Mouse (Mus musculus) midbrain, embryonic 15.5 days (tissue): ENCODE measurements around the gene Gatd1. TPM values are rescaled to one million over a fixed set of nuclear protein-coding genes. Genes with fewer than 3 reads are reported as not detected.

Experiments used
- ATAC-seq: fragments of 200-750 bp; cut with Nextera tagmentation; replicated peaks from 2 replicates; pipeline ENCODE4 v1.8.0; 2017; ENCODE audit warnings: moderate TSS enrichment
- H3K27ac ChIP-seq: fragments of 300-500 bp; sonication (generic); 2 replicates; pipeline ENCODE4 v1.5.1; 2015; ENCODE audit warnings: mild to moderate bottlenecking, inconsistent platforms
- H3K27me3 ChIP-seq: fragments of 300-500 bp; sonication (generic); replicated peaks from 2 replicates; pipeline ENCODE4 v1.6.1; 2015; ENCODE audit warnings: inconsistent platforms
- H3K36me3 ChIP-seq: fragments of 300-500 bp; sonication (generic); replicated peaks from 2 replicates; pipeline ENCODE4 v1.6.1; 2015; ENCODE audit warnings: inconsistent platforms
- H3K4me1 ChIP-seq: fragments of 300-500 bp; sonication (generic); 2 replicates; pipeline ENCODE4 v1.6.1; 2015; ENCODE audit warnings: inconsistent platforms
- H3K4me2 ChIP-seq: fragments of 300-500 bp; sonication (generic); 2 replicates; pipeline ENCODE4 v1.6.1; 2015; ENCODE audit warnings: inconsistent platforms, mild to moderate bottlenecking, moderate library complexity
- H3K4me3 ChIP-seq: fragments of 300-500 bp; sonication (generic); 2 replicates; pipeline ENCODE4 v1.5.1; 2015; ENCODE audit warnings: mild to moderate bottlenecking, inconsistent platforms
- H3K9ac ChIP-seq: fragments of 300-500 bp; sonication (generic); 2 replicates; pipeline ENCODE4 v1.6.1; 2015; ENCODE audit warnings: mild to moderate bottlenecking, inconsistent platforms
- H3K9me3 ChIP-seq: fragments of 300-500 bp; sonication (generic); 2 replicates; pipeline ENCODE4 v1.6.1; 2016; ENCODE audit warnings: inconsistent platforms
- WGBS: fragments of 180-500 bp; shearing (Covaris S2); methylation state at CpG from one replicate; pipeline ENCODE4 v1.1.7; 2015; ENCODE audit warnings: mixed read lengths; 5-methylcytosine and 5-hydroxymethylcytosine counted together
- polyA plus RNA-seq: library from polyadenylated mRNA; unstranded; fragments of >200 nt; fragmentation: Nextera tagmentation; extraction: Ambion mirVana; gene quantifications from 2 replicates; pipeline ENCODE4 v1.2.1, GENCODE M21; 2015

The Gatd1 gene
- polyA plus RNA-seq, 1 experiment from 2014 or later: 57.2 TPM

GRCm38 (mm10) chr7:141392552-141393222, 21.2 kb downstream of the Gatd1 start:
- peak overlapping the region; percentile 96 for H3K4me2 ChIP-seq
- no peaks in the 10 kb centered on the region for H3K27me3 ChIP-seq
- H3K9ac ChIP-seq: peak overlapping the region; percentile 80
- H3K4me3 ChIP-seq: peak overlapping the region; percentile 76
- H3K9me3 ChIP-seq: no peaks in the 10 kb centered on the region
- peaks cover 14% of the 10 kb centered on the region for H3K4me1 ChIP-seq
- 28% methylated on average over 9 of the region's 9 CpGs for WGBS
- H3K36me3 ChIP-seq: peaks cover 3% of the 10 kb centered on the region
- peak overlapping the region; percentile 85 for H3K27ac ChIP-seq
- ATAC-seq: peak; percentile 62; the same call in 1 of the 2 replicates

GRCm38 (mm10) chr7:141391625-141392551, 22.0 kb downstream of the Gatd1 start, which contains the start of gene Taldo1:
Gene Taldo1, plus strand, starts transcription at chr7:141392199.
- Histone ChIP-seq H3K27ac (peak within 1 kb of the TSS; percentile 85), H3K27me3 (no peaks in the 10 kb centered on the region), H3K4me3 (peak within 1 kb of the TSS; percentile 76), H3K9me3 (no peaks in the 10 kb centered on the region), H3K4me2 (peak within 1 kb of the TSS; percentile 96), H3K36me3 (peaks cover 3% of the 10 kb centered on the region; the same call in 1 of the 2 replicates), H3K9ac (peak within 1 kb of the TSS; percentile 80), H3K4me1 (peaks cover 14% of the 10 kb centered on the region)
- ATAC-seq: peak; percentile 94
- under 1% methylated on average over 57 of the region's 57 CpGs for WGBS

DNA sequence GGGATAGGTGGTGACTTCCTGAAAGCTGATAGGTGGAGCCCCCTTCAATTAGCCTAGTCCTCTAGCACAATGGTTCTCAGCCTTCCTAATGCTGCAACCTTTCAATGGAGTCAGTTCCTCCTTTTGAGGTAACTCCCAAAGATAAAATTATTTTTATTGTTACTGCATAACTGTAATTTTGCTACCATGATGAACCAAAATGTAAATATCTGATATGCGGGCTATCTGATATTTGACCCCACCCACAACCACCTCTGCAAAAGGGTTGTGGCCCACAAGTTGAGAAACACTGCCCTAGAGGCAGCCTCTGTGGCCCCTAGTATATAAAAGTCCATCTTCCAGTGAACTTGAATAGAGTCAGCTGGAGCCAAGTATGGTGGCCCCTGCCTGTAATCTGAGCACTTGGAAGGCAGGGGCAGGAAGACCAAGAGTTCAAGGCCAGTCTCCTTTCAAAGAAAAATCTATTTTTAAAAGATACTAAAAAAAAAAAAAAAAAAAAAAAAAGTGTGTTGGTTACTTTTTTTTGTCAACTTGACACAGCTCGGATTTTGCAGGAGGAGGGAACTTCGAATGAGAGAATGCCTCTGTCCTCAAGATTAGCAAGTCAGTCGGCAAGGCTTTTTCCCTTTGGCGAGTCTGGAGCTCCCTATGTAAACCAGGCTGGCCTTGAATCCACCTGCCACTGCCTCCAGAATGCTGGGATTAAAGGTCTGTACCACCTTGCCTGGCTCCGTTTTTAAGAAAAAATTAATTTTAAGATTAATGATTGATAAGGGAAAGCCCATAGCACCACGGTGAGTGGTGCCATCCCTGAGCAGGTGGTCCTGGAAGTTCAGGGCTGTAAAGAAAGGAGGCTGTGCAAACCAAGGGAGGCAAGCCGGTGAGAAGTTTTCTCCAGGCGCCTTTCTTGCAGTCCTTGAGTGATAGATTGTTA, 23.3 kb downstream of the Gatd1 start:
- Histone ChIP-seq H3K4me1 (peaks cover 14% of the 10 kb centered on the region), H3K36me3 (no peaks in the 10 kb centered on the region), H3K9ac (no peak overlapping the region), H3K4me2 (no peak overlapping the region), H3K4me3 (0 out of 2 replicates have a peak overlapping the region, but pooled peaks have one; percentile 1), H3K9me3 (no peaks in the 10 kb centered on the region), H3K27ac (no peak overlapping the region), H3K27me3 (no peaks in the 10 kb centered on the region)
- ATAC-seq: no peak
- 59% methylated on average over 9 of the region's 9 CpGs for WGBS

- Histone ChIP-seq H3K4me1 (peaks cover 14% of the 10 kb centered on the region), H3K9me3 (no peaks in the 10 kb centered on the region), H3K36me3 (no peaks in the 10 kb centered on the region), H3K9ac (no peak overlapping the region), H3K4me2 (no peak overlapping the region), H3K27ac (no peak overlapping the region), H3K27me3 (no peaks in the 10 kb centered on the region), H3K4me3 (no peak overlapping the region)
- 67% methylated on average over 3 of the region's 3 CpGs for WGBS
- ATAC-seq: no peak
Measured at GRCm38 (mm10) chr7:141388487-141389109, 25.3 kb downstream of the Gatd1 start.

DNA sequence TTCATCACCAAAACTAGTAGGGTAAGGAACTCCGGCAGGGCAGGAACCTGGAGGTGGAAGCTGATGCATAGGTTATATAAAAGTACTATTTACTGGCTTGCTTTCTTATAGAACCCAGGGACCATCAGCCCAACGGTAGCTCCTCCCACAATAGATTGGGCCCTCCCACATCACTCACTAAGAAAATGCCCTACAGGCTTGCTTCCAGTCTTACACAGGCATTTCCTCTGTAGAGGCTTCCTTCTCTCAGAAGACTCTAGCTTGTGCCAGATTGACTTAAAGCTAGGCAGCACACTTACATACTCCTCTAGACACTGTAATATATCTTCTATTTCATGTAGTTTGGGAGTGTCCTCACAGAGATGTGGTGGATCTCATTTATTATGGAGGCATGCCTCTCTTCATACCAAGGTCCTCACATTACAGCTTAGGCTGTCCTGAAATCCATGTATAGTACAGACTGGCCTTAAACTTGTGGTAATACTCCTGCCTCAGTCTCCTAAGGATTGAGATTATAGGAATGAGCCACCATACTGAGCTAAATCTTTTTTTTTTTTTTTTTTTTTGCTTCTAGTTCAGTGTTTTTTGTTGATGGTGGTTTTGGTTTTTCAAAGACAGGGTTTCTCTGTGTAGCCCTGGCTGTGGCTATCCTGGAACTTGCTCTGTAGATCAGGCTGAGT, 26.0 kb downstream of the Gatd1 start:
- H3K36me3 ChIP-seq: no peaks in the 10 kb centered on the region
- WGBS: 59% methylated on average over 2 of the region's 2 CpGs

DNA sequence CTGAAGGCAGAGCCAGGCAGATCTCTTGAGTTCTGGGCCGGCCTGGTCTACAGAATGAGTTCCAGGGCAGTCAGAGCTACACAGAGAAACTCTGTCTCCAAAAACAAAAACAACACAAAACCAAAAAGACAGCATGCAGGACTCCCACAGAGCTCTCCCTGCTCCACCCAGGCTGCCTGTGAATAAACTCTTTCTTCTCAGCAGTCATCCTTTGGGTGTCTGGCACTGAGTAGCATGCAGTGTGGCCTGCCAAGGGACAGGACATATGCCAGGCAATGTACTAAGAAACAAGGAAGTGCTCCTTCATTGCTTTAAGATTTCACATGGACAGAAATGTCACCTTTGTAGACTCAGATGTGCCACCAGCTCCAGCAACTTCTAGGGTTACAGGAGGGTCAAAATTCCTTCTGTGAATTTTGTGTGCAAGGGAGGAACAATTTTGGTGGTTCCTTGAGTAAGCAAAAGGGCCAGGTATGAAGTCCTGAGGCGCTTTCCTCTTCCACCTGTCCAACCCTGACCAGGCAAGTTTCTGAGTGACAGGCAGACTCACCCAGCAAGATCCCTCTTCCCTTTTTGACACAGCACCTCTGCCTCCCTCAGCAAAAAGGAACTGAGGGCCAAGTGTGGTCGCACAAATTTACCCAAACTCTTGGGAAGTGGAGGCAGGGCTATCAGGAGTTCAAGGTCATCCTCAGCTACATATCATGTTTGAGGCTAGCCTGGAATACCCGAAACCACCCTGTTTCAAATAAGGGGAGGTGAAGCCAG, 32.7 kb downstream of the Gatd1 start:
- no peaks in the 10 kb centered on the region for H3K9me3 ChIP-seq
- H3K4me3 ChIP-seq: no peak overlapping the region
- H3K27ac ChIP-seq: no peak overlapping the region
- no peaks in the 10 kb centered on the region for H3K4me1 ChIP-seq
- H3K9ac ChIP-seq: no peak overlapping the region
- no peaks in the 10 kb centered on the region for H3K27me3 ChIP-seq
- no peak for ATAC-seq
- H3K4me2 ChIP-seq: no peak overlapping the region
- WGBS: 77% methylated on average over 4 of the region's 4 CpGs
- no peaks in the 10 kb centered on the region for H3K36me3 ChIP-seq

More for the DNA sequence above, 26.0 kb downstream of the Gatd1 start:
- no peaks in the 10 kb centered on the region for H3K9me3 ChIP-seq
- no peak overlapping the region for H3K27ac ChIP-seq
- no peak overlapping the region for H3K4me2 ChIP-seq
- no peak overlapping the region for H3K4me3 ChIP-seq
- no peak overlapping the region for H3K9ac ChIP-seq
- H3K27me3 ChIP-seq: no peaks in the 10 kb centered on the region
- H3K4me1 ChIP-seq: peaks cover 10% of the 10 kb centered on the region
- ATAC-seq: no peak

DNA sequence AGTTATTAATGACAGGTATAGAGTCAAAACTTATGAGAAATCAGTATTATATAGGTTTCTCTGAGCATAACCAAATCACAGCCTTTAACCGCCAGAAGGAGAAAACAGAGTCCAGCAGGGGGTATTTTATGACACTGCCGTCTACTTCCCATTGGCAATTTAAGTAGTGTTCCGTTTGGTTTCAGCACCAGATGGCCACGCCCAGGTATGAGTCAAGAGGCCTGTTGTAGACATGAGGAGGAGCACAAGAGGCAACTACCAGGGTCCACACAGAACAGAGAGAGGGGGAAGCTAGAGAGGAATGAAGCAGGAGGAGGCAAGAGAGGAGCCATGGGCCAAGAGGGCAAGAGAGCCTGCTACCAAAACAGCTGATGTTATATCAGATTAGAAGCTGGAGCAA, 34.4 kb downstream of the Gatd1 start:
- WGBS: 72% methylated on average over 4 of the region's 4 CpGs

GRCm38 (mm10) chr7:141374399-141374798, 39.5 kb downstream of the Gatd1 start:
- Histone ChIP-seq H3K4me2 (no peak overlapping the region), H3K27me3 (no peaks in the 10 kb centered on the region), H3K9ac (no peak overlapping the region), H3K36me3 (no peaks in the 10 kb centered on the region), H3K4me3 (no peak overlapping the region), H3K9me3 (no peaks in the 10 kb centered on the region), H3K27ac (no peak overlapping the region), H3K4me1 (no peaks in the 10 kb centered on the region)
- no peak for ATAC-seq

More for the DNA sequence above, 34.4 kb downstream of the Gatd1 start:
- Histone ChIP-seq H3K9me3 (no peaks in the 10 kb centered on the region), H3K27ac (no peak overlapping the region), H3K4me3 (no peak overlapping the region), H3K4me2 (no peak overlapping the region), H3K36me3 (no peaks in the 10 kb centered on the region), H3K27me3 (no peaks in the 10 kb centered on the region), H3K9ac (no peak overlapping the region), H3K4me1 (no peaks in the 10 kb centered on the region)
- no peak for ATAC-seq

DNA sequence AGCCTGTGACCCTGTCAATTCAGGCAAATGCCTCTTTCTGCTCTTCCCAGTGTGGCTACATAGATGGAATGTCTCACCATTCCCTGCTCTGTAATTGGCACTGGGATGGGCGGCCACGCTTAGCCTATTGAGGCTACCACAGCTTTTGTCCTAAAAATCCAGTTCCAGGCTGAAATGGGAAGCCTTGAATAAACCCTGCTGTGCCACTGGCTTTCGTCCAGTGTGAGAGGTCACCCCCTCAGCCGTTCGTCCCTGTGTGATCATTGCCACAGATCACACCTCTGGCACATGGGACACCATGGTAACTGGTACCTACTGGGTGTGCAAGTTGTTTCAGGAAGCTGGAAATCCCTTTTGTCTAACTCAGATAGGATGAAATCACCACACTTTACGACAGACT, 40.3 kb downstream of the Gatd1 start:
- H3K27me3 ChIP-seq: no peaks in the 10 kb centered on the region

GRCm38 (mm10) chr7:141371942-141372595, 41.9 kb downstream of the Gatd1 start:
- Histone ChIP-seq H3K4me1 (no peaks in the 10 kb centered on the region), H3K27ac (no peak overlapping the region), H3K27me3 (no peaks in the 10 kb centered on the region), H3K9ac (no peak overlapping the region), H3K4me3 (no peak overlapping the region), H3K9me3 (no peaks in the 10 kb centered on the region), H3K4me2 (no peak overlapping the region), H3K36me3 (no peaks in the 10 kb centered on the region)
- WGBS: 70% methylated on average over 6 of the region's 6 CpGs
- ATAC-seq: no peak

More for the DNA sequence above, 40.3 kb downstream of the Gatd1 start:
- Histone ChIP-seq H3K36me3 (no peaks in the 10 kb centered on the region), H3K9ac (no peak overlapping the region), H3K4me2 (no peak overlapping the region), H3K9me3 (no peaks in the 10 kb centered on the region), H3K27ac (no peak overlapping the region), H3K4me3 (no peak overlapping the region), H3K4me1 (no peaks in the 10 kb centered on the region)
- WGBS: 32% methylated on average over 6 of the region's 6 CpGs
- no peak for ATAC-seq
